Mouse (Mus musculus) lung, embryonic 14.5 days (tissue): ENCODE data around the gene Tbx3. TPM values are rescaled to one million over a fixed set of nuclear protein-coding genes. Genes with fewer than 3 reads are reported as not detected.
A peak's percentile ranks its signal among the peaks of the same experiment; 100 is the strongest.

Source experiments
- ATAC-seq: fragments of 200-750 bp; cut with Nextera tagmentation; 2 replicates; pipeline ENCODE4 v1.8.0; 2017; ENCODE audit warnings: mild to moderate bottlenecking, moderate TSS enrichment, moderate library complexity; ENCODE audit not compliant: insufficient read depth
- DNase-seq: peaks from one replicate; pipeline ENCODE4 v3.0.0-alpha.2; 2015
- H3K27ac ChIP-seq: fragments of 300-500 bp; sonication (generic); 2 replicates; pipeline ENCODE4 v1.5.1; 2014; ENCODE audit warnings: low read depth, mild to moderate bottlenecking, moderate library complexity
- H3K27me3 ChIP-seq: fragments of 300-500 bp; sonication (generic); 2 replicates; pipeline ENCODE4 v1.6.1; 2014; ENCODE audit warnings: low read length, control low read depth; ENCODE audit not compliant: insufficient read depth
- H3K36me3 ChIP-seq: fragments of 300-500 bp; sonication (generic); 2 replicates; pipeline ENCODE4 v1.6.1; 2014; ENCODE audit warnings: control low read depth; ENCODE audit not compliant: insufficient read depth
- H3K4me1 ChIP-seq: fragments of 300-500 bp; sonication (generic); 2 replicates; pipeline ENCODE4 v1.6.1; 2014; ENCODE audit warnings: antibody characterized with exemption, control low read depth; ENCODE audit not compliant: insufficient read depth
- H3K4me2 ChIP-seq: fragments of 300-500 bp; sonication (generic); 2 replicates; pipeline ENCODE4 v1.6.1; 2014; ENCODE audit warnings: mild to moderate bottlenecking
- H3K4me3 ChIP-seq: fragments of 300-500 bp; sonication (generic); 2 replicates; pipeline ENCODE4 v1.5.1; 2014; ENCODE audit warnings: low read depth, low read length
- H3K9ac ChIP-seq: fragments of 300-500 bp; sonication (generic); 2 replicates; pipeline ENCODE4 v1.6.1; 2014
- H3K9me3 ChIP-seq: fragments of 300-500 bp; sonication (generic); 2 replicates; pipeline ENCODE4 v1.6.1; 2016; ENCODE audit warnings: low read depth, low read length, control low read depth
- CTCF ChIP-seq: IDR thresholded peaks from 2 replicates; pipeline ENCODE4 v1.5.1; 2016; ENCODE audit warnings: antibody characterized with exemption, low read depth
- WGBS: fragments of 180-500 bp; shearing (Covaris S2); extraction: QIAGEN DNeasy Blood & Tissue Kit; methylation state at CpG from one replicate; pipeline ENCODE4 v1.1.7; 2014; 5-methylcytosine and 5-hydroxymethylcytosine counted together
- polyA plus RNA-seq: library from polyadenylated mRNA; unstranded; fragments of >200 nt; fragmentation: Nextera tagmentation; extraction: Ambion mirVana; gene quantifications from 2 replicates; pipeline ENCODE4 v1.2.1, GENCODE M21; 2014

Gene Tbx3
- polyA plus RNA-seq, 1 experiment from 2014 or later = 82.1 TPM

DNA sequence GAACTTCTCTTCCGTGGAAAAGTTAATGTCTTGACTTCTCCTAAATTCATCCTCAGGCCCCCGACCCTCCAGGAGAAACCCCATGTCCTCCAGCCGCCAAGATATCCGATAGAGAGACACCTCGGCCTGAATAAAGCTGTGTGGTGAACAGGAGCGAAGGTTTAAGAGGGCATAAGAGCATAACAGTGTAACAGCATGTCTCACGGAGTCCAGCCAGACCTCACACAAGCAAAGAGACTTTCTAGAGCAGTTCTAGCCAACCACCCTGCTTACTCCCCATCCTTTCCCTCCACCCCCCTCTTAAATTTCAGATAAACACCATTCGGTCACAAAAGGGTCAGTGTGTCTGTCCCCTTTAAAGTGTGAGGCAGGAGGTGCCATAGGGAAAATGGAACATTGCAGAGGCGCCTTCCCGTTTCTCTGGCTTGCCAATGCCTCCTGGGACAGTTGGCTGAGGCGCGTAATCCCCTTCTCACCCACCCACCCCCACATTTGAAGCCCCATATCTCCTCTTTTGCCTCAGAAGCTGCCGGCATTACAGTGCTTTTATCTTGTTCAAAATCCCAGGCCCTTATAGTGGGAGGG, 3.0 kb upstream of the Tbx3 start:
- Histone ChIP-seq H3K27ac (peak overlapping the region; percentile 99), H3K36me3 (no peaks in the 10 kb centered on the region), H3K4me1 (peaks cover 23% of the 10 kb centered on the region), H3K27me3 (peaks cover 71% of the 10 kb centered on the region), H3K9ac (peak overlapping the region; percentile 99), H3K9me3 (no peaks in the 10 kb centered on the region), H3K4me2 (peak overlapping the region; percentile 65), H3K4me3 (peak overlapping the region; percentile 74)
- WGBS = 10% methylated on average over 13 of the region's 13 CpGs
- TF ChIP-seq CTCF = no peak
- ATAC-seq (peak; percentile 12; the same call in 1 of the 2 replicates), DNase-seq (peak; percentile 88)

DNA sequence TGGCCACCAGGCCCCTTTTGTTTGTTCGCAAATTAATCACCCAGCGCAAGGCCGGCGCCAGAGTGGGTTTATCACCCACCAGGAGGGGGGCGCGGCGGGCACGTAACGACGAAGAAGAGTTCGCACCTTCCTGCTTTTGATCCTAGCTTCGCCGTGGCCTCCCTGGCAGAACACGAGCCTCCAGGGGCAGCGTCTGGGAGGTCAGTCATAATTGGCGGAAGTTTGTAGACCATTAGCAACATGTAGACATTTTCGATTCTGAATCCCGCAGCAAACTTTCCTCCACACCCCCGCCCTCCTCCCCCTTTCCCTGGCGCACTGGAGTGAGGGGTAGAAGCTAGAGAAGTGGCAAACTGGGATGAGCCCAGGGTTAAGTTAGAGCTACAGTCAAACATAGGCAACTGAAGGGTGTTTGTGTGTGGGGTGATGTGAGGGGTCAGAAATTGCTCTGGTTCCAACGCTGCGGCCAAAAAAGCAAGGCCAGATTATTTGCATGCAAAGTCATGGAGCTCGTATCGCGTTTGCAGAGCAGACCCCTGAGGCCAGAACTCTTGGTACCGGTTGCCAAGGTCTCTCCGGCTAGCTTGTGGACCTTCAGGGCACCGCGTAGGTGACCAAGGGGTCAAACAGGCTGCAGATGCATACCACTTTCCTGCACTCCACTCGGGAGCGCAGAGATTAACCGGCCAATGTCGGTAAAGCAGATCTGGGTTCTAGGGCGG, 2.1 kb upstream of the Tbx3 start:
- Histone ChIP-seq H3K9me3 (no peaks in the 10 kb centered on the region), H3K4me3 (peak overlapping the region; percentile 74), H3K9ac (peak overlapping the region; percentile 99), H3K36me3 (no peaks in the 10 kb centered on the region), H3K4me2 (peak overlapping the region; percentile 65), H3K27me3 (peaks cover 62% of the 10 kb centered on the region), H3K4me1 (peaks cover 23% of the 10 kb centered on the region), H3K27ac (peak overlapping the region; percentile 99)
- no peak for TF ChIP-seq CTCF
- ATAC-seq = no peak
- 4% methylated on average over 34 of the region's 34 CpGs for WGBS
- DNase-seq = peak; percentile 61

DNA sequence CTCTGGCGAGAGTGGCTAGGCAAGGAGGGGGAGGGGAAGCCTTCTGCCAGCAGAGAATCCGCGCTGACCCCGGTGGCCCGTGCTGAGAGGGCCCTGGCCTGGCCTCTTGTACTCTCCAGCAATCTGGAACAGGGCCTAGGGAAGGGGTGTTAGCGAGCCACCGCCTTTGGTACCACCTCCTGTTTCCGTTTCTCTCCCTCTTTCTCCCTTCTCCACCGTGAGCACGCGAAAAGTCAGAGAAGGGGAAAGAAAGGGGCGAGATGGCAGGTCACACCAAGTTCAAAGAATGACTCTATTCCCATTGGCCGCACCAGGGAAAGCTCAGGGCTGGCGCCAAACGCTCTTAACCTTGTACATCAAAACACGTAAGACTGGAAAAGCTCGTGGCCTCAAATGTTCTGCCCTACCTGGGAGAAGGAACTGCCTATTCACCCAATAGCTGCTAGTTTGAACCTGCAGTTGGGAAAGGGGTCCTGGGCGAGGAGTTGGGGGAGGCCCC, 1.5 kb upstream of the Tbx3 start:
- TF ChIP-seq CTCF = no peak
- ATAC-seq = no peak
- peak overlapping the region; percentile 99 for H3K9ac ChIP-seq
- 11% methylated on average over 15 of the region's 18 CpGs for WGBS
- peak overlapping the region; percentile 74 for H3K4me3 ChIP-seq
- peaks cover 20% of the 10 kb centered on the region for H3K4me1 ChIP-seq
- H3K27ac ChIP-seq = peak overlapping the region; percentile 99
- no peaks in the 10 kb centered on the region for H3K9me3 ChIP-seq
- peaks cover 2% of the 10 kb centered on the region for H3K36me3 ChIP-seq
- peaks cover 56% of the 10 kb centered on the region for H3K27me3 ChIP-seq
- peak overlapping the region; percentile 65 for H3K4me2 ChIP-seq
- peak; percentile 61 for DNase-seq

DNA sequence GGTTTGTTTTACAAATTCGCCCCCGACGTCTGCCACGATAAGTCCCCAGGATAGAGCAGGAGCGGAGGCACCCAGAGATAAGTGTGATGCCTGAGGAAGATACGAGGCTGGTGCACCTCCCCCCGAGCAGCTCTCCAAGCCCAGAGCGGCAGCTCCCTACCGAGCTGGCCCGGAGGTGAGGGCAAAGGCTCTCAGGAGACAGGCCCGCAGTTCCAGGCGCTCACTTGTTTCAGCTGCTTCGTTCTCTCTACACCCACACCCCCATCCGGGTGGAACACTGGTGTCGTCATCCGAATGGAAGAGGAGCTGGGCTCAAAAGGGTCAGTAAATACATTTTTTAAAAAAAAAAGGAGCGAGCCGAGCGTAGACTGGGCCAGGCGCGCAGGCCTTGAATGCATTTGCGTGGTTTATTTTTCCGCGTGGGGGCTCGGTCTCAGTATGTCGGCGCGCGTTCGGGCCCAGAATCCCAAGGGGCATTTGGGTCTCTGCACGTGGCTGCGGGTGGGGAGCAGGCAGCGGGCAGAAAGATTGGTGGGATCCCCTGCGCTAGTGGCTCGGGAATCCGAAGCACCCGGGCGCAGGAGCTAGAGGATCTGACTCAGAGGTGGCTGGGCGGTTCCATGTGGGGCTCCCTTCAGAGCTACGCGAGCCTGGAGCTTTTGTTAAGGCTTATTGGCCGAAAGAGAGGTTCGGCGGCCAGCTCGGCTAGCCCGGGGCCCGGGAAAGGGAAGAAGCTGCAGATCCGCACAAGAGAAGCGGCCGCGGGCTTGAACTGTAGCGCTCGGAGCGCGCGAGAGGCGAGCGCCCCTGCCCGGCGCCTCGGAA, 516 bp upstream of the Tbx3 start:
- H3K27me3 ChIP-seq = peaks cover 49% of the 10 kb centered on the region
- H3K9ac ChIP-seq = peak overlapping the region; percentile 99
- WGBS = under 1% methylated on average over 61 of the region's 61 CpGs
- H3K4me2 ChIP-seq = peak overlapping the region; percentile 65
- TF ChIP-seq CTCF = no peak
- peaks cover 7% of the 10 kb centered on the region for H3K36me3 ChIP-seq
- no peaks in the 10 kb centered on the region for H3K9me3 ChIP-seq
- peak overlapping the region; percentile 74 for H3K4me3 ChIP-seq
- ATAC-seq (no peak), DNase-seq (peak; percentile 74)
- peak overlapping the region; percentile 99 for H3K27ac ChIP-seq
- peaks cover 20% of the 10 kb centered on the region for H3K4me1 ChIP-seq

DNA sequence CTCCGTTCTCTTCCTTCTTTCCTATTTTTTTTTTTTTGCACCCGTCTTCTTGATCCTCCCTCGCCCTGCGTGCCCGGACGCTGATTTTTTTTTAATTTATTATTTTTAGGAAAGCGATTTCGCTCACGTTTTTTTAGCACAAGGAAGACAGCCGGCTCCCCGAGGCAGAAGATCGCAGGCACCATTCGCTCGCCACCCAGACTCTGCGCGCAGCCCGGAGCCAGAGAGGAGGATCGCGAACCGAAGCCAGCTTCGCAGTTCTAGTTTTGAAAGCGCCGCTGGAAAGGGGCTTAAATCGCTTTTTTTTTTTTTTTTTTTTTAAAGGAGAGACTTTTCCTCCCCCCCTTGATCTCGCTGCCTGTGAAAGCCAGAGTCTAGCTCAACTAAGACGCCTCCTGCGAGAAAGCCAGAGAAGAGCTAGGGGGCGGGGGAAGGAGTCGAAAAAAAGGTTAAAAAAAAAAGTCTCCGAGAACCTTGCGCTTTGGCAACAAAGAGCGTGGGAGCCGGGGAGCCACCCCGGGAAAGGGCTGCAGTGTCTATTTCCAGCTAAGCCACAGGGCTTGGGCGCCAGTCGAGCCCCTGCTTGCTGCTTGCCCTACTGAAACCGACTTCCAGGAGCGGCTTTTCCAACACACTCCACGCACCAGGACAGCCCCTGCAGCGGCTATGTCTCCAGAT, 794 bp downstream of the Tbx3 start:
- H3K4me2 ChIP-seq = peak overlapping the region; percentile 65
- peaks cover 45% of the 10 kb centered on the region for H3K27me3 ChIP-seq
- ATAC-seq (no peak), DNase-seq (peak; percentile 82)
- under 1% methylated on average over 40 of the region's 40 CpGs for WGBS
- peaks cover 20% of the 10 kb centered on the region for H3K36me3 ChIP-seq
- peak overlapping the region; percentile 99 for H3K9ac ChIP-seq
- peak overlapping the region; percentile 99 for H3K27ac ChIP-seq
- H3K4me1 ChIP-seq = peaks cover 18% of the 10 kb centered on the region
- no peaks in the 10 kb centered on the region for H3K9me3 ChIP-seq
- peak overlapping the region; percentile 74 for H3K4me3 ChIP-seq
- TF ChIP-seq CTCF = no peak

DNA sequence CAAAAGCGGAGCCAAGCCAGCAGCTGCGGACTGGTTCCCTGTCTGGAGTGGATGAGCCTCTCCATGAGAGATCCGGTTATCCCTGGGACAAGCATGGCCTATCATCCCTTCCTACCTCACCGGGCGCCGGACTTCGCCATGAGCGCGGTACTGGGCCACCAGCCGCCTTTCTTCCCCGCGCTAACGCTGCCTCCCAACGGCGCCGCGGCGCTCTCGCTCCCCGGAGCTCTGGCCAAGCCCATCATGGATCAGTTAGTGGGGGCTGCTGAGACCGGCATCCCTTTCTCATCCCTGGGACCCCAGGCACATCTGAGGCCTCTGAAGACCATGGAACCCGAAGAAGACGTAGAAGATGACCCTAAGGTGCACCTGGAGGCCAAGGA, 1.5 kb downstream of the Tbx3 start:
- TF ChIP-seq CTCF = no peak
- H3K4me2 ChIP-seq = peak overlapping the region; percentile 65
- peaks cover 11% of the 10 kb centered on the region for H3K4me1 ChIP-seq
- DNase-seq = peak; percentile 56
- ATAC-seq = no peak
- H3K9me3 ChIP-seq = no peaks in the 10 kb centered on the region
- peak overlapping the region; percentile 74 for H3K4me3 ChIP-seq
- peaks cover 46% of the 10 kb centered on the region for H3K27me3 ChIP-seq
- H3K36me3 ChIP-seq = peaks cover 27% of the 10 kb centered on the region
- H3K27ac ChIP-seq = peak overlapping the region; percentile 99
- WGBS = under 1% methylated on average over 23 of the region's 23 CpGs
- H3K9ac ChIP-seq = peak overlapping the region; percentile 99
